ENCODE assay signal across 29 mouse cellular contexts in the genomic region with DNA sequence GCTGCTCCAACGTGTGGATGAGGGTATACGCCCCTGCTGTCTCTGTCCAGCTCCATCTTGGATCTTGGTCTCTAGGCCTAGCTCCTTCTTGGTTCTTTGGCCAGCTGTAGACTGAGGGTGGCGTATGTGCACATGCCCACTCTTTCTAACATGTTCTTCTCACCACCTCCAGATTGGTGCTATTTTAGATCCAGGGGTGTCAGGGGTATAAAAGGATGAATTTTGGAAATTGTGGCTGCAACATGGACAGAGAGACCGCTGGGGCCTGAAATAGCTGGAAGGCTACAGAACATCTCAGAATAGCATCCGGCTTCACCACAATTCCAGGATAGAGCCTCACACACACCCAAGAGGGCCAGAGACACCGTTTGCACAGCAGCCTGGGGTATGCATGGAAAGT.
DNase-seq lines count a peak whose midpoint lies in the region; ATAC-seq lines count a peak whose summit lies in the region.
"Had no signal": no experiment of that assay in that cellular context is flagged by ENCODE, and none has a peak within 500 bp of the region (broad histone marks: within the 10 kb centered on the region; RNA-seq: fewer than 3 reads in every experiment).

No protein-coding gene starts in this region.

- H3K27me3 ChIP-seq in midbrain, embryonic 11.5 days (ENCODE audit: control insufficient read depth, insufficient read depth, low read length): no peaks in the 10 kb centered on the region
- H3K27me3 ChIP-seq in midbrain, embryonic 15.5 days (replicated peaks): no peaks in the 10 kb centered on the region
- H3K27me3 ChIP-seq: embryonic facial prominence, embryonic 15.5 days; forebrain, embryonic 12.5 days; hindbrain, embryonic 15.5 days; kidney, embryonic 15.5 days; neural tube, embryonic 15.5 days had no signal

- peaks cover 3% of the 10 kb centered on the region; the same call in 1 of the 2 replicates for H3K4me1 ChIP-seq in midbrain, embryonic 11.5 days (ENCODE audit: control insufficient read depth, insufficient read depth, low read length)
- no peaks in the 10 kb centered on the region for H3K4me1 ChIP-seq in midbrain, embryonic 15.5 days

- ATAC-seq in midbrain, embryonic 11.5 days (ENCODE audit: low FRiP score): no peak
- ATAC-seq in midbrain, embryonic 15.5 days (replicated peaks): no peak
- ATAC-seq: forebrain, postnatal 0 days; inflammation-experienced regulatory T-cells, adult 6 months had no signal

- H3K9me3 ChIP-seq in midbrain, embryonic 11.5 days (ENCODE audit: control insufficient read depth, low read length): no peaks in the 10 kb centered on the region
- H3K9me3 ChIP-seq in midbrain, embryonic 15.5 days: no peaks in the 10 kb centered on the region
- H3K9me3 ChIP-seq: embryonic facial prominence, embryonic 10.5 days; embryonic facial prominence, embryonic 15.5 days; forebrain, embryonic 12.5 days; hindbrain, embryonic 10.5 days; hindbrain, embryonic 15.5 days; kidney, embryonic 15.5 days; liver, embryonic 13.5 days; neural tube, embryonic 15.5 days had no signal

- intact Hi-C loops in left cerebral cortex, postnatal 14 days (cut with DNase I): loop anchor here (5.0 kb wide), 3 partner anchors 64 to 136 kb away; partner anchors contain the start of gene Tent5c

- peak; percentile 56 to 64 for DNase-seq in frontal cortex, adult 2 months (ENCODE audit: extremely low spot score in 1 of 2, low spot score in 1 of 2)
- no peak for DNase-seq in frontal cortex, postnatal 10 days (ENCODE audit: low spot score in 2 of 2)
- DNase-seq in midbrain, embryonic 11.5 days (ENCODE audit: low spot score, missing footprints): peak; percentile 65
- DNase-seq in ES-CJ7 (ENCODE audit: low read depth, low spot score): peak; percentile 24
- DNase-seq in left cerebral cortex, postnatal 14 days (ENCODE audit: low spot score in 2 of 2): peak; percentile 17 to 35
- no peak for DNase-seq in kidney, adult 11 months
- no peak for DNase-seq in ovary, postnatal 14 days (ENCODE audit: low spot score)
- DNase-seq: adrenal gland, postnatal 25 days; cerebellum, adult 2 months; cerebellum, postnatal 14 days; forebrain, postnatal 0 days; gastrocnemius, postnatal 10 days; heart, postnatal 14 days; kidney, adult 18-20 months; kidney, postnatal 25 days; liver, embryonic 13.5 days; lung, adult 2 months; lung, postnatal 10 days; midbrain, embryonic 14.5 days had no signal

- H3K9ac ChIP-seq in midbrain, embryonic 11.5 days (ENCODE audit: low read length): no peak overlapping the region
- H3K9ac ChIP-seq in midbrain, embryonic 15.5 days: no peak overlapping the region
- H3K9ac ChIP-seq: embryonic facial prominence, embryonic 15.5 days; forebrain, embryonic 12.5 days; forebrain, postnatal 0 days; hindbrain, embryonic 15.5 days; kidney, embryonic 15.5 days; liver, embryonic 13.5 days; neural tube, embryonic 15.5 days had no signal

- no peak overlapping the region for H3K27ac ChIP-seq in midbrain, embryonic 11.5 days (ENCODE audit: low read depth, low read length)
- H3K27ac ChIP-seq in midbrain, embryonic 15.5 days: no peak overlapping the region
- H3K27ac ChIP-seq: embryonic facial prominence, embryonic 10.5 days; embryonic facial prominence, embryonic 15.5 days; forebrain, embryonic 12.5 days; hindbrain, embryonic 10.5 days; hindbrain, embryonic 15.5 days; kidney, embryonic 15.5 days; liver, embryonic 13.5 days; macrophage; neural tube, embryonic 15.5 days had no signal

- H3K4me2 ChIP-seq in midbrain, embryonic 11.5 days: no peak overlapping the region
- no peak overlapping the region for H3K4me2 ChIP-seq in midbrain, embryonic 15.5 days
- H3K4me2 ChIP-seq: embryonic facial prominence, embryonic 15.5 days; forebrain, embryonic 12.5 days; hindbrain, embryonic 15.5 days; kidney, embryonic 15.5 days; liver, embryonic 13.5 days; neural tube, embryonic 15.5 days had no signal

- H3K4me3 ChIP-seq in midbrain, embryonic 11.5 days (ENCODE audit: low read depth, low read length): no peak overlapping the region
- H3K4me3 ChIP-seq in midbrain, embryonic 15.5 days: no peak overlapping the region
- H3K4me3 ChIP-seq: embryonic facial prominence, embryonic 10.5 days; embryonic facial prominence, embryonic 15.5 days; forebrain, embryonic 12.5 days; hindbrain, embryonic 10.5 days; hindbrain, embryonic 15.5 days; kidney, embryonic 15.5 days; liver, embryonic 13.5 days; neural tube, embryonic 15.5 days had no signal

- WGBS in midbrain, embryonic 11.5 days: 90% methylated on average over 6 of the region's 6 CpGs
- 90% methylated on average over 6 of the region's 6 CpGs for WGBS in midbrain, embryonic 15.5 days

- no peaks in the 10 kb centered on the region for H3K36me3 ChIP-seq in midbrain, embryonic 11.5 days (ENCODE audit: control insufficient read depth, insufficient read depth, low read length)
- H3K36me3 ChIP-seq in midbrain, embryonic 15.5 days (replicated peaks): no peaks in the 10 kb centered on the region
- H3K36me3 ChIP-seq: embryonic facial prominence, embryonic 10.5 days; embryonic facial prominence, embryonic 15.5 days; forebrain, embryonic 12.5 days; hindbrain, embryonic 10.5 days; hindbrain, embryonic 15.5 days; kidney, embryonic 15.5 days; liver, embryonic 13.5 days; neural tube, embryonic 15.5 days had no signal

Comparison
In these comparisons a context has a peak if more than half of its experiments do, and no peak if none do; other contexts are left out.
1. DNase-seq: peak in frontal cortex, adult 2 months (2 of 2), midbrain, embryonic 11.5 days (single experiment), ES-CJ7 (single experiment) and left cerebral cortex, postnatal 14 days (2 of 2); none in frontal cortex, postnatal 10 days (0 of 2), kidney, adult 11 months (single experiment) and ovary, postnatal 14 days (single experiment).